Mouse (Mus musculus): ENCODE measurements around the gene Ifna15. TPM values are rescaled to one million over a fixed set of nuclear protein-coding genes. Genes with fewer than 3 reads are reported as not detected.

Ifna15 gene
- polyA plus RNA-seq, 1 experiment: not detected

DNA sequence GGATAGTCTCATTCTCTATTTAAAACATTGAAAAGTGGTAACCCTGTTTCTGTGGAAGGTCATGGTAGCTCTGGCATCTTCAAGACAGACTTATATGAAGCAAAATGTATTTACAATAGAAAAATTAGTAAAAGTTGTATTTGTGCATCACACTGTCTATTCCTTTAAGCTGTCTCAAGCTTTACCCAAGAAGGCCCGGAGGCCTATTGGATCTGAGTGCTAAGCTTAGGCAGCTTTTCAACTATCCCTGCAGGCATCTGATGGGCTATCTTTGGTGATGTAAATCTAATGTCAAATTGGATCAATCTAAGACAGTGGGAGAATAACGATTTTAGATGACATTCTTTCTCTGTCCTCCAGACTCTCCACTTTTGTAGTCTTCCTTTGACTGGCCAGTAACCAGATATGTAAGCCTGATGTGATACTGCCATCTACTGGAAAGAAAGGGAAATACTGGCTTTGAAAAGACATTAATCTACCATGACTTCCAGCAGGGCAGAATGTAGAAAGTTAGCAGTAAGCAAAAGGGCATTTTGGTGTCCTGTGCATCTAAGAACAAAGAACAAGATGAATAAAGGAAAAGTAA lies 14.3 kb downstream of the Ifna15 start:
- TF ChIP-seq POLR2A (IDR thresholded peaks at IDR 0.05; ENCODE audit: low read depth, low read length): no peak
- no peak for TF ChIP-seq CTCF (IDR thresholded peaks at IDR 0.05; ENCODE audit: extremely low read depth, insufficient read length, insufficient replicate concordance, low read depth, low read length)
- H3K4me3 ChIP-seq (ENCODE audit: low read depth, low read length): no peak overlapping the region
- H3K27me3 ChIP-seq (ENCODE audit: control insufficient read depth, insufficient read depth, low read length): no peaks in the 10 kb centered on the region
- WGBS: 49% methylated on average over 2 of the region's 2 CpGs
- no peaks in the 10 kb centered on the region for H3K36me3 ChIP-seq (ENCODE audit: control insufficient read depth, insufficient read depth, low read length)
- H3K4me1 ChIP-seq (ENCODE audit: control insufficient read depth, insufficient read depth, insufficient read length, low read length): no peaks in the 10 kb centered on the region
- H3K27ac ChIP-seq (ENCODE audit: insufficient read depth, low read depth, low read length): no peak overlapping the region

DNA sequence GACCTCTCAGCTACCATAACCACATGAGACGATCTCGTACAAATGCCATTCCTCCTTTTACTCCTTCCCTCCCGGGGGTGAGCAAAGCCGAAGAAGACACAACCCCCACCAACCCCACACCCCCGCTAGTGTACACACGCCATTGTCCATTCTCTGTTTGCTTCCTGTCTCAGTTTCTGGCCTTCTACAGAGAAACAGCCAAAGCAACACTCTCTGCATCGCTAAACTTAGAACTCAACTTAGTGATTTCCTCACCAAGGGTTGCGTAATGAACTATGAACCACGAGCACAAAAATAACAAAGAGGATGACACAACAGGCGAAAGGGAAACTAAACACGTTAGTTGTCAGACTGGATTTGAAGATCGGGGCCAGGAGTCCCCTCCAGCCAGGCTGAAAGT lies 20.7 kb downstream of the Ifna15 start:
- TF ChIP-seq CTCF (IDR thresholded peaks at IDR 0.05; ENCODE audit: extremely low read depth, insufficient read length, insufficient replicate concordance, low read depth, low read length) (no peak), POLR2A (IDR thresholded peaks at IDR 0.05; ENCODE audit: low read depth, low read length) (no peak)

DNA sequence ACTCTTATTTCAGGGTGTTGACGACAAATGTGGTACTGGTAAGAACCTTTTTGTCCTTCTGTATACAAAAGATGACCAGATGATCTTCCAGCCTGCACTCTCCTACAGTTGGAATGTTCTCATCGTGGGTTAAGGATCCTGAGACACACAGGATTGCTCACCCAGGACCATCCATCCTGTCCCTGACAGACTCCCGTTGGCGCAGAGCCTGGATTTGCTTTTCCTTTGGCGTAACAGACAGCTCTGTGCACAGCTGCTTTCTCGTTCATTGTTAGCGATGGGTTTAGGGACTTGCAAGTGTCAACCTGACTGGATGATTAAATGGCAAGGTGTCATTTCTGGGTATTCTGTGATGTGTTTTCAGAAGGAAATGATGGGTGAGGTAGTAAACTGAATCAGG lies 21.4 kb downstream of the Ifna15 start:
- H3K4me3 ChIP-seq (ENCODE audit: low read depth, low read length): no peak overlapping the region
- 62% methylated on average over 7 of the region's 7 CpGs for WGBS
- H3K36me3 ChIP-seq (ENCODE audit: control insufficient read depth, insufficient read depth, low read length): no peaks in the 10 kb centered on the region
- H3K27ac ChIP-seq (ENCODE audit: insufficient read depth, low read depth, low read length): no peak overlapping the region
- TF ChIP-seq CTCF (IDR thresholded peaks at IDR 0.05; ENCODE audit: extremely low read depth, insufficient read length, insufficient replicate concordance, low read depth, low read length): no peak
- no peak for TF ChIP-seq POLR2A (IDR thresholded peaks at IDR 0.05; ENCODE audit: low read depth, low read length)
- no peaks in the 10 kb centered on the region for H3K27me3 ChIP-seq (ENCODE audit: control insufficient read depth, insufficient read depth, low read length)
- H3K4me1 ChIP-seq (ENCODE audit: control insufficient read depth, insufficient read depth, insufficient read length, low read length): peaks cover 5% of the 10 kb centered on the region; the same call in 1 of the 2 replicates

More for the DNA sequence above, 20.7 kb downstream of the Ifna15 start:
- H3K4me3 ChIP-seq (ENCODE audit: low read depth, low read length): no peak overlapping the region
- peaks cover 5% of the 10 kb centered on the region; the same call in 1 of the 2 replicates for H3K4me1 ChIP-seq (ENCODE audit: control insufficient read depth, insufficient read depth, insufficient read length, low read length)
- no peaks in the 10 kb centered on the region for H3K36me3 ChIP-seq (ENCODE audit: control insufficient read depth, insufficient read depth, low read length)
- WGBS: 26% methylated on average over 12 of the region's 12 CpGs
- peak overlapping the region; percentile 58 for H3K27ac ChIP-seq (ENCODE audit: insufficient read depth, low read depth, low read length)
- no peaks in the 10 kb centered on the region for H3K27me3 ChIP-seq (ENCODE audit: control insufficient read depth, insufficient read depth, low read length)

DNA sequence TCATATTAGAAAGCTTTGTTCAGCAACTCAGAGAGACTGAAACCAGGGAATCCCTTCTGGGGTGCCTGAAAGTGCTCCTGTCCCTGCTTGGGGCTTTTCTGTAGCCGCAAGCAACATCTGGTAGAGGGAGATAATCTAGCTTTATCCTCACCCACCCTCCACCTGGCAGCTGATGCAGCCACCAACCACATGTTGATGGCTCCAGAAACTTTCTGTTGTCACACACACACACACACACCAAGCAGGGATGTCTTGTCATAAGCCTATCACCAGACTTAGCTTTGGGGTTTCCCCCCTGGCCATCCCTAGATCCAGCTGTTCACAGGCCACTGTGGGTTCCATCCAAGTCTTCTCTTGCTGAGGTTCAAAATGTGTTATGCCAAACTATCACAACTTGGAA lies 22.3 kb downstream of the Ifna15 start:
- 92% methylated on average over 1 of the region's 1 CpGs for WGBS
- H3K4me1 ChIP-seq (ENCODE audit: control insufficient read depth, insufficient read depth, insufficient read length, low read length): peaks cover 5% of the 10 kb centered on the region; the same call in 1 of the 2 replicates
- no peaks in the 10 kb centered on the region for H3K27me3 ChIP-seq (ENCODE audit: control insufficient read depth, insufficient read depth, low read length)
- no peak for TF ChIP-seq POLR2A (IDR thresholded peaks at IDR 0.05; ENCODE audit: low read depth, low read length)
- TF ChIP-seq CTCF (IDR thresholded peaks at IDR 0.05; ENCODE audit: extremely low read depth, insufficient read length, insufficient replicate concordance, low read depth, low read length): no peak
- H3K4me3 ChIP-seq (ENCODE audit: low read depth, low read length): no peak overlapping the region
- H3K36me3 ChIP-seq (ENCODE audit: control insufficient read depth, insufficient read depth, low read length): no peaks in the 10 kb centered on the region
- no peak overlapping the region for H3K27ac ChIP-seq (ENCODE audit: insufficient read depth, low read depth, low read length)

DNA sequence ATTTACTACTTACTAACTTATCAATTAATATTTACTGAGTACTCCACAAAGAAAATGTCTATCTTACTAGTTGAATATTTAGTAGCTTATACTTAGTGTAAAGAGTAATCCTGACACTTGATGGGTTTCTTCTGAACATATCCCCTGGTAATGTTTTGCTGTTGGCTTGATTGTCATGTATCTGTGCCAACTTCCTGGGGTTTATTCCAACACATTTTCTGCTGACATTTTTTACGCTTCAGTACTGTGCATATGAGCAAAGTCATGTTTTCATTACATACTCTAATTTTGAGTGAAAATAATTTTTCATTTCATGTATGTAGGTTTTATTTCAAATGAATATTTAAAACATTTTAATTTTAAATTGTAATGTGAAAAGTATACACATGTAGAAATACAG lies 23.1 kb downstream of the Ifna15 start:
- WGBS: 76% methylated on average over 1 of the region's 1 CpGs
- Histone ChIP-seq H3K36me3 (ENCODE audit: control insufficient read depth, insufficient read depth, low read length) (no peaks in the 10 kb centered on the region), H3K27ac (ENCODE audit: insufficient read depth, low read depth, low read length) (no peak overlapping the region)

DNA sequence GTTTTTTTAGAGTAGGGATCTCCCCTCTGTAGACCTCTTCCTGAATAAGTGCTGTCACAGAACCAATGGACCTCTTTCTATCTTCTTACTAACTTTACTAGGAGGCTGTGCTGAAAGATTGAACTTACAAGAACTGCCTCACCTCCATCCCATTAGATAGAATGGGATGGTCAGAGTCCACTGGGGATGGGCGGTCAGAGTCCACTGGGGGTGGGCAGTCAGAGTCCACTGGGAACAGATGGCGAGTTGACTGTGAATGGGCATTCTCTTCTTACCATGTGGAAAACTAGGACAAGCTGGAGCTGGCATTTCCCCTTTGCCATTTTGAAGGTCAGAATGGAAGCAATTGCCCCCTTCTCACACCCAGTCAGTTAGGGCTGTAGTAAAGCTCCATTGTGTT lies 24.5 kb downstream of the Ifna15 start:
- H3K4me1 ChIP-seq (ENCODE audit: control insufficient read depth, insufficient read depth, insufficient read length, low read length): peaks cover 5% of the 10 kb centered on the region; the same call in 1 of the 2 replicates
- WGBS: 55% methylated on average over 2 of the region's 2 CpGs
- no peak for TF ChIP-seq POLR2A (IDR thresholded peaks at IDR 0.05; ENCODE audit: low read depth, low read length)
- no peak for TF ChIP-seq CTCF (IDR thresholded peaks at IDR 0.05; ENCODE audit: extremely low read depth, insufficient read length, insufficient replicate concordance, low read depth, low read length)
- H3K27ac ChIP-seq (ENCODE audit: insufficient read depth, low read depth, low read length): no peak overlapping the region
- no peaks in the 10 kb centered on the region for H3K27me3 ChIP-seq (ENCODE audit: control insufficient read depth, insufficient read depth, low read length)
- H3K4me3 ChIP-seq (ENCODE audit: low read depth, low read length): no peak overlapping the region
- no peaks in the 10 kb centered on the region for H3K36me3 ChIP-seq (ENCODE audit: control insufficient read depth, insufficient read depth, low read length)

More for the DNA sequence above, 23.1 kb downstream of the Ifna15 start:
- H3K27me3 ChIP-seq (ENCODE audit: control insufficient read depth, insufficient read depth, low read length): no peaks in the 10 kb centered on the region
- no peak overlapping the region for H3K4me3 ChIP-seq (ENCODE audit: low read depth, low read length)
- H3K4me1 ChIP-seq (ENCODE audit: control insufficient read depth, insufficient read depth, insufficient read length, low read length): peaks cover 5% of the 10 kb centered on the region; the same call in 1 of the 2 replicates
- TF ChIP-seq POLR2A (IDR thresholded peaks at IDR 0.05; ENCODE audit: low read depth, low read length): no peak
- TF ChIP-seq CTCF (IDR thresholded peaks at IDR 0.05; ENCODE audit: extremely low read depth, insufficient read length, insufficient replicate concordance, low read depth, low read length): no peak

DNA sequence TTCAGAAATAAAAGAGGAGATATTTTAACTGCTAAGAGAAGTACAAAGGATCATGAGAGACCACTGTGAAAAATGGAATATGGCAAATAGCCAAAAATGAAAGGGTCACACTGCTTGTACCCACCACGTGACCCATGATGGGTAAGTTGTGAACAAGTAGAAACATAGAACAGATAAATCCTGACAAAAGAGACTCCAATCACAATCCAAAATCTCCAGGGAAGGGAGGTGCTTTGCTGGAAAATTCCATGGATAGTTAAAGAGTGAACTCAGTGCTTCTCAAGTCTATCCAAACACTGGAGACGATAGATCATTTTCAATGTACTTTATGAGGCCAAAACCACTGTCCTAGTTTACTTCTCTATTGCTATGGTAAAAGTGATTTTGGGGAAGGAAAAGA lies 27.2 kb downstream of the Ifna15 start:
- H3K4me1 ChIP-seq (ENCODE audit: control insufficient read depth, insufficient read depth, insufficient read length, low read length): no peaks in the 10 kb centered on the region
- 64% methylated on average over 2 of the region's 2 CpGs for WGBS
- no peaks in the 10 kb centered on the region for H3K36me3 ChIP-seq (ENCODE audit: control insufficient read depth, insufficient read depth, low read length)
- H3K27me3 ChIP-seq (ENCODE audit: control insufficient read depth, insufficient read depth, low read length): no peaks in the 10 kb centered on the region
- no peak for TF ChIP-seq CTCF (IDR thresholded peaks at IDR 0.05; ENCODE audit: extremely low read depth, insufficient read length, insufficient replicate concordance, low read depth, low read length)
- TF ChIP-seq POLR2A (IDR thresholded peaks at IDR 0.05; ENCODE audit: low read depth, low read length): no peak
- H3K27ac ChIP-seq (ENCODE audit: insufficient read depth, low read depth, low read length): no peak overlapping the region
- H3K4me3 ChIP-seq (ENCODE audit: low read depth, low read length): no peak overlapping the region
